Mouse (Mus musculus) kidney, postnatal 0 days (tissue): ENCODE results near the gene Parp9. TPM values are rescaled to one million over a fixed set of nuclear protein-coding genes. Genes with fewer than 3 reads are reported as not detected.

Experiments
- ATAC-seq: fragments of 200-750 bp; cut with Nextera tagmentation; replicated peaks from 2 replicates; pipeline ENCODE4 v1.8.0; 2017; ENCODE audit warnings: low read depth, moderate number of reproducible peaks, moderate TSS enrichment, moderate library complexity; ENCODE audit not compliant: low FRiP score
- DNase-seq: peaks from one replicate; pipeline ENCODE4 v3.0.0-alpha.2; 2016; ENCODE audit warnings: low spot score
- H3K27ac ChIP-seq: fragments of 300-500 bp; sonication (generic); 2 replicates; pipeline ENCODE4 v1.5.1; 2014; ENCODE audit warnings: mild to moderate bottlenecking
- H3K27me3 ChIP-seq: fragments of 300-500 bp; sonication (generic); 2 replicates; pipeline ENCODE4 v1.6.1; 2014; ENCODE audit warnings: low read length, mixed read lengths; ENCODE audit not compliant: insufficient read depth
- H3K36me3 ChIP-seq: fragments of 300-500 bp; sonication (generic); 2 replicates; pipeline ENCODE4 v1.6.1; 2014; ENCODE audit warnings: low read length, mixed read lengths; ENCODE audit not compliant: insufficient read depth
- H3K4me1 ChIP-seq: fragments of 300-500 bp; sonication (generic); replicated peaks from 2 replicates; pipeline ENCODE4 v1.6.1; 2014; ENCODE audit warnings: antibody characterized with exemption, low read length, mixed read lengths; ENCODE audit not compliant: insufficient read depth
- H3K4me2 ChIP-seq: fragments of 300-500 bp; sonication (generic); 2 replicates; pipeline ENCODE4 v1.6.1; 2014; ENCODE audit warnings: mild to moderate bottlenecking, low read length, moderate library complexity, mixed read lengths
- H3K4me3 ChIP-seq: fragments of 300-500 bp; sonication (generic); replicated peaks from 2 replicates; pipeline ENCODE4 v1.5.1; 2014; ENCODE audit warnings: low read depth, low read length
- H3K9ac ChIP-seq: fragments of 300-500 bp; sonication (generic); 2 replicates; pipeline ENCODE4 v1.6.1; 2014; ENCODE audit warnings: low read depth, low read length
- H3K9me3 ChIP-seq: fragments of 300-500 bp; sonication (generic); replicated peaks from 2 replicates; pipeline ENCODE4 v1.6.1; 2016; ENCODE audit warnings: low read length, inconsistent platforms, mixed read lengths
- CTCF ChIP-seq: IDR thresholded peaks from 2 replicates; pipeline ENCODE4 v1.5.1; 2016; ENCODE audit warnings: antibody characterized with exemption, low read depth, mild to moderate bottlenecking, moderate library complexity
- WGBS: fragments of 180-500 bp; shearing (Covaris S2); extraction: QIAGEN DNeasy Blood & Tissue Kit; methylation state at CpG from one replicate; pipeline ENCODE4 v1.1.7; 2014; 5-methylcytosine and 5-hydroxymethylcytosine counted together
- polyA plus RNA-seq: library from polyadenylated mRNA; unstranded; fragments of >200 nt; fragmentation: Nextera tagmentation; extraction: Ambion mirVana; gene quantifications from 2 replicates; pipeline ENCODE4 v1.2.1, GENCODE M21; 2015

Parp9 gene
- polyA plus RNA-seq, 1 experiment from 2014 or later, result 11.3 TPM

GRCm38 (mm10) chr16:36016335-36016734, 78.1 kb downstream of the Parp9 start:
- no peak for TF ChIP-seq CTCF
- no peak overlapping the region for H3K27ac ChIP-seq
- peaks cover 22% of the 10 kb centered on the region for H3K36me3 ChIP-seq
- no peaks in the 10 kb centered on the region for H3K27me3 ChIP-seq
- no peaks in the 10 kb centered on the region for H3K9me3 ChIP-seq
- WGBS, result 86% methylated on average over 1 of the region's 1 CpGs
- no peak overlapping the region for H3K9ac ChIP-seq
- H3K4me3 ChIP-seq, result no peak overlapping the region
- ATAC-seq (no peak), DNase-seq (no peak)
- no peak overlapping the region for H3K4me2 ChIP-seq
- no peaks in the 10 kb centered on the region for H3K4me1 ChIP-seq

Other genes starting within 250 kb of the Parp9 start
- gene Dirc2, start 169.1 kb upstream of the Parp9 start, polyA plus RNA-seq, result 17.3 and 17.7 TPM in 2 replicates
- 10.8 and 12.7 TPM in 2 replicates for gene Hspbap1, start 168.1 kb upstream of the Parp9 start, polyA plus RNA-seq
- gene Parp14, start 66.9 kb upstream of the Parp9 start, polyA plus RNA-seq, result 2.3 and 2.5 TPM in 2 replicates
- 4.4 and 4.8 TPM in 2 replicates for gene Dtx3l, start 681 bp downstream of the Parp9 start, polyA plus RNA-seq
- 23.3 and 24.7 TPM in 2 replicates for gene Kpna1, start 40.3 kb downstream of the Parp9 start, polyA plus RNA-seq
- gene Wdr5b, start 102.7 kb downstream of the Parp9 start, polyA plus RNA-seq, result 8.1 and 8.7 TPM in 2 replicates
- 362 and 409 TPM in 2 replicates for gene Fam162a, start 133.1 kb downstream of the Parp9 start, polyA plus RNA-seq
- gene Ccdc58, start 133.2 kb downstream of the Parp9 start, polyA plus RNA-seq, result 92.5 and 95.9 TPM in 2 replicates
- not detected in 2 replicates for gene Csta1, start 192.8 kb downstream of the Parp9 start, polyA plus RNA-seq
- gene Stfa2l1, start 218.3 kb downstream of the Parp9 start, polyA plus RNA-seq, result 4.7 and 5.1 TPM in 2 replicates
- gene Gm5483, start 245.7 kb downstream of the Parp9 start, polyA plus RNA-seq, result 9.6 and 11.5 TPM in 2 replicates